Mouse (Mus musculus) sigmoid colon, adult 10 weeks (tissue): ENCODE data around the gene Slc1a1. TPM values are rescaled to one million over a fixed set of nuclear protein-coding genes. Genes with fewer than 3 reads are reported as not detected.

Experiments used
- polyA plus RNA-seq: library from polyadenylated mRNA; stranded (reverse); fragments of 350-450 nt; fragmentation: Illumina TruSeq; extraction: RNeasy Lipid Tissue Mini Kit (QIAGEN cat#74804); gene quantifications from one replicate; pipeline ENCODE4 v1.2.3, GENCODE M21; 2014; ENCODE audit warnings: low read depth, low replicate concordance

The Slc1a1 gene
- 54.1 TPM for polyA plus RNA-seq

GRCm38 (mm10) chr19:28834798-28835499 is at the start of gene Slc1a1:
TSS of gene Slc1a1 (plus strand) at chr19:28835049.

Other genes with a start within 250 kb of the Slc1a1 start
- 6.4 TPM for gene Glis3, start 155.0 kb upstream of the Slc1a1 start, polyA plus RNA-seq
- gene Plpp6, start 128.9 kb downstream of the Slc1a1 start, polyA plus RNA-seq = 99.1 TPM
- gene 4430402I18Rik, start 132.8 kb downstream of the Slc1a1 start, polyA plus RNA-seq = 1.8 TPM
- 79.3 TPM for gene Cdc37l1, start 155.3 kb downstream of the Slc1a1 start, polyA plus RNA-seq
- 375 TPM for gene Ak3, start 212.9 kb downstream of the Slc1a1 start, polyA plus RNA-seq